Mouse (Mus musculus) G1E (cell line): ENCODE measurements around the gene Tmem132d.

Source experiments
- CTCF ChIP-seq: IDR thresholded peaks from 2 replicates; pipeline ENCODE4 v1.5.1; 2012; ENCODE audit warnings: low read depth, low read length, inconsistent platforms, mixed read lengths
- GATA1 ChIP-seq: IDR thresholded peaks from 2 replicates; pipeline ENCODE4 v1.6.1; 2012; ENCODE audit warnings: borderline replicate concordance, low read length, inconsistent platforms, mixed read lengths
- GATA2 ChIP-seq: IDR thresholded peaks from 2 replicates; pipeline ENCODE4 v1.6.1; 2012; ENCODE audit warnings: low read depth, low read length, inconsistent platforms, borderline replicate concordance
- POLR2AphosphoS5 ChIP-seq: IDR thresholded peaks from 2 replicates; pipeline ENCODE4 v1.6.1; 2012; ENCODE audit warnings: low read depth, low read length, inconsistent platforms; ENCODE audit not compliant: insufficient replicate concordance

- TF ChIP-seq CTCF (no peak), POLR2AphosphoS5 (no peak), GATA2 (no peak), GATA1 (no peak)
Observed at GRCm38 (mm10) chr5:127751262-127751975, 681.5 kb downstream of the Tmem132d start.
